Mouse (Mus musculus) cerebellum, adult 18-20 months (tissue): ENCODE measurements at regions not wholly inside any gene's neighbourhood (a gene's known extent, or its start where the extent isn't known, plus 50 kb on each side); places are given as distances from the start of the nearest gene placed in this dataset.
"Not testable (repeated sequence)": the region's sequence is repeated elsewhere in the genome, so short reads cannot be mapped to it uniquely, and the experiment has no call there.

Experiments
- DNase-seq, 2 experiments: peaks; one replicate each; pipeline ENCODE4 v3.0.0; 2021

DNA sequence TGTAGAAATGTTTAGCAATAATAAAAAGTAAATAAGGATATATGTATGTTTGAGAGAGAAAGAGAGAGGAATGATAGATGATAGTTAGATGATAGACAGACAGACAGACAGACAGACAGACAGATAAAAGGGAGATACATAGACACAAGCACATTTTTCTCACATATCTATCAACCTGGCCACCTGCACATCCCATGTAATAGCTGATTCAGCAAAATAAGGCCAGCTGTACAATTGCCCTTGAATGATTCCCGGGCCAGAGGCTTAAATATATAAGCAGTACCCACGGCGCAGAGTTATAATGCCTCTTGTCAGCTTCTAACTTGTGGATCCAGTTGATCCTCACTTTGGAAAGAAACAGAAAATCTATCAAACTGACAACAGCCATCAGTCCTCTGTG lies 178.5 kb downstream of the Tmem114 start:
- no peak for DNase-seq

DNA sequence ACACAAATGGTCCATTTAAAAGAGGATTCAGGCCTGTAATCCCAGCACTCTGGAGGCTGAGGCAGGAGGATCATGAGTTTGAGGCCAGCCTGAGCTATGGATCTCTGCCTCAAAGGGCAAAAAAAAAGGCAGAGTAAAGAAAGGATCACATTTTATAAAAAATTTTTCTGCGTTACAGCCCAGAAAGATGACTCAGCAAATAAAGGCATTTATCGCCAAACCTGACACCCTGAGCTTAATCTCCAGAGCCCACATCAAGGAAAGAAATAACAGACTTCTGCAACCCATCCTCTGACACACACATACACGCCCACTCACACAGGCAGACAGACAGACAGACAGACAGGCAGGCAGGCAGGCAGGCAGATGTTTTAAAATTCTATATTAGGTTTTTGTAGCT lies 179.3 kb downstream of the Tmem114 start:
- DNase-seq, result no peak

DNA sequence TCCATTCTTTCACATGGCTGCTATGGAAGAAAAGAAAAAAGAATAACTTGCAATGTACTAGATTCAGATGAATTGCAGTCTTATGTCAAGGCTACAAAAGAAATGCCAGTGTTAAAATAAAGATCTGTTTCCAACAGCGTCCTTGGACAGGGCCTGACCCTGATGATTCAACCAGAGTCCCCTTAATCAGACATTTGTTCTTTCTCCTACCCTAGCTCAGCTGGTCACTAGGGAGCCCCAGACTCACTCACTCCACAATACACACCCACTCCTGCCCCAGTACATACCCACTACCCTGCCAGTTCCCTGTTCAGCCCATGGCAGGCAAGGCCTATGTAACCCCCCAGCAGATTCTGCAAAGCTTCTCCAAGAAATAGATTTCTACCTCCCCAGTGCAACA lies 190.6 kb downstream of the Tmem114 start:
- no peak for DNase-seq

DNA sequence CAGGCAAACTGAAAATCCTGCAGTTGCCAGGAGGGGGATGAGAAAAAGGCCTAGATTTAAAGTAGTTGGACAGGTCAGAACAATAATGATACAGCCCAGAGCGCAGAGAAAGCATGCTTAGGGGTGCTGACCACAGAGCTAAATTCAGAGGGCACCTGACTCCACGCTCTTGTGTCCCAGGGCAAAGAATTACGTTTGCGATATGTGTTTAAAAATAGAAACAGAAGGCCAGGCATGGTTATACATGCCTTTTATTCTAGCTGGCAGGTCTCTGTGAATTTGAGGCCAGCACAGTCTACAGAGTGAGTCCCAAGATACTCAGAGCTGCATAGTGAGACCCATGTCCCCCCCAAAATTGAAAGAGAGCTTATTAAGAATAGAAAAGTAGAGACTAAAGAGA lies 192.9 kb downstream of the Tmem114 start:
- DNase-seq, result no peak

DNA sequence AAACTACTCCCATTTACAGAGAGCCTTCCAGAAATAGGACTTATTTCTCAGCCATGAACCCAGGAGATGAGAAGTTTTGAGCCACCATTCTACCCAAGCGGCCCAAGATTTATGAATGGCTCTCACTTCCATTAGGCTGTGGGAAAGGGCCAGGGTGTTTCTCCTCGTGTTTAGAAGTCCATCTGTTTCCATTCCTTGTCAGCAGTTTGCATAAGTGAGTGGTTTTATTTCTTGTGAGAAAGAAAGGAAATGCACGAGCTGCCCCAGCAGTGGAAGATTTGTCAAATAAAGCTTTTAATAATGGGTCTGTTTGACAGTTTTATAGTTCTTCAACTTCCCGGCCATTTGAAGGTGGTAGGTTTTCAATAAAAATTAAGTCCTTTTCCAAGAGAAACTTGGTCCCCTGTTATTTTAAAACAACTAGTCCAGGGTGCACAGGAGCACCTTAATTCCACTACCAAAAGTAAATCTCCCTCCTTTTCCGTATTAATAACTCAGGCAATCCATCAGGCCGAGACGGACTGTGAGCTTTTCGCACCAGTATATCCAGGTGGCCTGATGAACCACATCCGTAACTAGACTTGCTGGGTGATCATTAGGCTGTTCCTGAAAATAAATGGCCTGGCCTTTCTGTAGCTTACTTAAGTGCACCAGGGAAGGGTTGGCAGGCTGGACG lies 201.2 kb downstream of the Tmem114 start:
- DNase-seq, result no peak

DNA sequence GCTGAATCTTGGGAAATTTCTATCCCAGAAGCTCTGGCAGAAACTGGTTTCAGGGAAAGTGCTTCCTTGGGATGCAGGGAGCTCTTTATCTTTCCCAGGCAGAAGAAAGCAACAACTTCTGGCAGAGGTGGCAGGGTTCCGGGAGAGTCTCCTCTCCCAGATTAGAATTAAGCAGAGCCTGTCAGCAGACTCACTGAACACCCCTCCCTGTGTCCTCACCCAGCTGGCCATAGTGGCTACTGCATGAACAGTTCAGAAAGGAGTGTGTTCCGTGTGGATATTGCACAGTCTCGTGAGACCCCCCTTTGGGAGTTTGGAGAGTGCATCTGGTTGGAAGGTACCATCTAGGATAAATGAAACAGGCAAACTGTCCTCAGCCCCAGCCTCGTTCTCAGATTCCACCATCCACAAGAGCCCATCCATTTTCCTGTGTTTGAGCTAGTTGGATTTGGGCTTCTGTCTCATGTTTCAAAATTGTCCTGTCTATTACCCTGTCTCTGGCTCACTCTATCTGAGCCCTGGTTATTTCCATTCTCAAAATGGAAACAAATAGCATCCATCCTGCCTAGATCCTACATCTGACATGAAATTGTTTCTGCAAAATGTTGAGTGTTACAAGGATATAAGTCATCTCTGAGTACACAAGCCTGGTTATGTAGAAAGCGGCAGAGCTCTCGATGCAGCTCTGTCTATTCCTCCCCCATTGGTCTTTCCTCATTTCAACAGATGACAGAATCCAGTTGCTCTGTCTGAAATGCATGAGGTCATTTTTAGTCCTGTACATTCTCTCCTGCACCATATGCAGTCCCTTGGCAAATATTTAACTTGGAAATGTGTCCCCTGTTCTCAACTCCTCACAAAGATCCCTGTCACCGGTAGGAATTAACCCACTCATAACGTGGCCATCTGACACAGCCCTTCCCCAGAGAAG lies 216.4 kb downstream of the Tmem114 start:
- DNase-seq, result no peak

DNA sequence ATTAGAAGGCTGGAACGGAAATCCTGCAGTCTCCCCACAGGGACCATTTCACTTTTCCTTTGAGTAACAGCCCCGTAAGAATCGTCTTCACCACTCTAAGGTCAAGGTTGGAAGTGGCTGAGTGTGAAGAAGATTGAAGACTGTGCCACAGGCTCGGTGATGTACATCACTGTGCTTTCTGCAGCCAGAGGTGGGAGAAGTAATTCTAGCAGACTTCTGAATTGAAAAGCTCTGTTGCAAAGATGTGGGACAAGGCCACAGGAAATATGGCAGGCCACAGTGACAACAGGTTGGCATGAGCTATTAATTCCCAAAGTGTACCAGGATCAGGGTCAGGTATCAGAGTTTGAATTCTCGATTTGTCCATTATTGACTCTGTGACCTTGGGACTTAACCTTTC lies 219.9 kb downstream of the Tmem114 start:
- DNase-seq, result no peak

DNA sequence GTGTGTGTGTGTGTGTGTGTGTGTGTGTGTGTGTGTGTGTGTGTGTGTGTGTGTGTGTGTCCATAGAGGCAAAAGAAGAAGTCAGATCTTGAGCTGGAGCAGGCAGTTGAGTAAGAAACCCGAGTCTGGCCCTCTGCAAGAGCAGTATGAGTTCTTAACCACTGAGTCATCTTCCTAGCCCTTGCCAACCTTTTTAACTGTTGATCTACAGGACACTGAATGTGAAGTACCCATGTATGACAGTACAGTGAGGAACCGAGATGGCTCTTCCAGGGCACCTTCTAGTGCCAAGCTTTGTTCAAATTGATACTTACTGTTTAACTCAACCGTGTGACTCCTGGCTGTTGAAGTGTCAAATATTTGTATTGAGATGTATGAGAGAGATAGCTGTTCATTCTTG lies 223.6 kb downstream of the Tmem114 start:
- DNase-seq, result no peak

DNA sequence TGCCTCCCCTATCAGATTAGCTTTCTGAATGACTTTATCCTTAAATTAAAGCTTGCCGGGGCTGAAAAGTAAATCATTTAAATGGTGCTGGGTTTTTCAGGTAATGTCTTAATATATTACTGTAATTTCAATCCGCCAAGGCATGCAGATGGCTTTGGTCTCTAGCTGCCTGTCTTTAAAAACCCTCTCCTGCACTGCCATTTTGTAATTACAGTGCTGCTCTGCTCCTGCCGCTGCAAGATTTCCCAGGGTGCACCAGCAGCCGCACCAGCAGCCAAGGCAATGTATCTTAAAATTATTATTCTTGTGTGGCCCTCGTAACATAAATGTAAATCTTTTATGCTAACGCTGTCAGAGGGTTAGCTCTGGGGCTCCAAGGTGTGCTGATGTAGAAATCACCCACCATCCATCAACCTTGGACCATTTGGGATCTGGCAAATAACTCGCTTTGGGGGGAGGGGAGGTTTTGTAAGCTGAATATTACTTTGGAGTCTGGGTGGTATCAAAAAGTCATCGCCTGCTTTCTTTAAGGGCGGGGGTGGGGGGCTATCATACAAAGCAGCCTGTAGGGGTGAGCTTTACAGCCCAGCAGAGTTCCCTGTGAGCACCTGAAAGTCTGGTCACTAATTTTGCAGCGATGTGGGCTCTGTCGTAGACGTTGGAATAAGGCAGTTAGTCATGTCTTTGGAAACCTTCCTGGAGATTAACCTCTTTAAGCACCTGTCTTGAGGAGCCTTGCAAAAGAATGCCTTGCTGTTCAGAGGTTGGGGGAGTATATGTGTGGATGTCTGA lies 226.0 kb downstream of the Tmem114 start:
- no peak for DNase-seq

DNA sequence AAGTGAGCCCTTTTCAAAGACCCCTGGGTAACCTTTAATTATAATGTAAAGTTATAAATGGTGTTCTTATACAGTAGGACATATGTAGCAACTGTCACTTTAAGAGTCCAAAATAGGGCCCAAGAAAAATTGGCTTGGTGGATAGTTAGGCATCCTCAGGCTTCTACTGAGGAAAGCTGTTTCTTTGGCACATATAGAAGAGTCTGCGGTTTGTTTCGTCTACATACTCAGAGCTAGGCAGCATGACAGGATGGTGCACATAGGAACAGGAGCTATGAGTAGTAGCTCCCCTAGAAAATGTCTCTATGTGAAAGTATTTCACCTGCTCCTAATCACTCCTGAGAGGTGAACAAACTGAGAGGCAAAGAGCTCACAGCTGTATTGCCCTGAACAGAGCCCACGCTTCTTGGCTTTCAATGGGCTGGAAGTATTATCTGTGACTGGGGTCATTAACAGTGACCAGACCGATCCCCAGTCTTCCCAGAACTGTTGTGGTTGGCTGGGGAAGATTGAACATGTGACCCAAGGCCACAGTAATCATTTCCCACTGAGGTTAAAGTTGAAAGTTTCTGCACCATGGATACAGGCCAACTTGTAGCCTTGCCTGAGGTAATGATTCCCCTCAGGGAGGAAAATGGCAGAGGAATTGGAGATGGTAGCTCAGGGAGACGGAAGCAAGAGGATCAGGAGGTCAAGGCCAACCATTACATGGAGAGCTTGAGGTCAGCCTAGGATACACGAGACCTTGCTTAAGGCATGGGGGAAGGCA lies 235.3 kb downstream of the Tmem114 start:
- no peak for DNase-seq

DNA sequence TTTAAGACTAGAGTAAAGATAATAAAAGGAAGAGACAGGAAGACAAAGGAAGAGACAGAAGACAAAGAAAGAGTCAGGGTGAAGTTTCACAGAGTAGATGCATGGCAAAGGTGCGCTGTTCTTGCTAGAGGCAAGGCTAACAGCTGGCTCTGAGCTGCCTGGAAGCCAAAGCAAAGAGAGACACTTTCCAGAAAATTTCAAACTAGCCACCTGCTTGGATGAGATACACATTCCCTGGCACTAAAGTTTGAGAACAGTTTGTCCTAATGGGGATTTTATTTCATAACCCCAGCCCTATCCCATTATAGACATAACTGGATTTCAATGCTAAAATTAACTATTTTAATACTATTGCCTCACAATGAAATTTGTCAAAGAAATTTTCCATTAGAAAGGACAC lies 235.9 kb downstream of the Tmem114 start:
- no peak for DNase-seq

DNA sequence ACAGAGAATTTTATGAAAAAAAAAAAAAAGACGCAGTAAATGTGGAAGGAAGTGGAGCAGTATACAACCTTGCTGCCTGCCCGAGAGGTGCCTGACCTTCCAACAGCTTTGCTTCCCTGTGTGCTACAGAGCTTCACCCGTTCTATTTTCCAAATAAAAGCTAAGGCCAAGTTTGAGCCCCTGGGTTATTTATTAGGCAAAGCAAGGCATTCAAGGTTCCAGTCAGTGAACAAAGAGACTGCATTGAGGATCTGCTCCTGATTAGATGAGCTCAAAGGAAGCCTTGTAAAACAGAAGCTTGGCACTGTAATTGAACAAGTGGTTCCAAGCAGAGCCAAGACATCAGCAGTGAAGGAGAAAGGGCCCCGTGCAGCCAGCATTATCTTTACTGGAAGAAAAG lies 236.4 kb downstream of the Tmem114 start:
- DNase-seq, result no peak

DNA sequence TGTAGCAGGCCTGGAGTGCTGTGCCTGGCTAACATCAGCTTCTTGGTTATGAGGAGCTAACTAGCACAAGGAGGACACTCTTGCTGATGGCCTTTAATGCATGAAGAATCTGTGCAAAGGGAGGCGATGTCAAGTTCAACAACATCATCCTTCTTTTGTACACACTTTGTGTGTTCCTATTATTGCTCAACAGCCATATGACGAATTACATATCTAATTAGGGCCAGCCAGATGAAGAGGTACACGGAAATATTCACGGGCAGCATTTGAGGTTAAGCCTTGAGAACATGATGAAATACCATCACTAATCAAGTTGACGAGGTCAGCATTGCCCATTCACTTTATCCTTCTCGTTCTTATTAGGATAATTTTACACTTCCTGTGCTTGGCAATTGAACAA lies 240.2 kb downstream of the Tmem114 start:
- DNase-seq, result no peak

DNA sequence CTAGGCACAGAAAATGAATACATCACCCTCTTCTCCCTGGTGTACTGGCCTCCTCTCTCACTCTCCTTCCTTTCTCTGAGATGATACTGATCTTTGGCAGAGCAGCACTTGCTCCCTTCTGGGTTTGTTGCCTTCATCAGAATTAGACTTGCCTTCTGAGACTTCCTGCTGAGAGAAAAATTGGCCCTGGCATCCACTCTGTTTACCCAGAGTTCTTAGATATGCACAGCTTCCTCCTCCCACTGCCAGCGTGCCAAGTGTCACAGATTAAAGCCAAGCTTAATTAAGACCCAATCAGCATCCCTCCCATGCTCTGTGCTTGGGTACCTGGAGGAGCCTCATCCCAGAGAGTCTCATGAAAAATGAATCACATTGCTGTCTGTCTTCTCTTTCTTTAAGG lies 246.0 kb downstream of the Tmem114 start:
- peak; percentile 41 to 48 for DNase-seq

DNA sequence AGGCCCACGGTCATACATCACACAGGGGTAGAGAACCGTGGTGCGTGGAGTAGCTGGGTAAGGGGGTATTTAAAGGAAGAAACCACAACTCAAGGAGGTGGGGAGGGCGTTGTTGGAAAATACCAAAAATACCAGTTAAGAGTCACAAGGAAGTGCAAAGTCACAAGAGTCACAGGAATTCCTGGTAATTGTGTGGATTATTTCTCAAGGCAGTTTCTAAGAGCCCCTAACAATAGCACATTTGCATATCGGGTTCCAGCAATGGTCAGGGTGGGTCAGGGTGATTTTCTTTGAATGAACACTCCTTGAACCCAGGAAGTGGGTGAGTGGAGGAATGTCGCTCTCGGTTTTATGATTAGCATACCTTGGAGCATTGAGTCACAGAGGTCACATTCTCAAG lies 247.7 kb downstream of the Tmem114 start:
- DNase-seq, result not testable (repeated sequence)

DNA sequence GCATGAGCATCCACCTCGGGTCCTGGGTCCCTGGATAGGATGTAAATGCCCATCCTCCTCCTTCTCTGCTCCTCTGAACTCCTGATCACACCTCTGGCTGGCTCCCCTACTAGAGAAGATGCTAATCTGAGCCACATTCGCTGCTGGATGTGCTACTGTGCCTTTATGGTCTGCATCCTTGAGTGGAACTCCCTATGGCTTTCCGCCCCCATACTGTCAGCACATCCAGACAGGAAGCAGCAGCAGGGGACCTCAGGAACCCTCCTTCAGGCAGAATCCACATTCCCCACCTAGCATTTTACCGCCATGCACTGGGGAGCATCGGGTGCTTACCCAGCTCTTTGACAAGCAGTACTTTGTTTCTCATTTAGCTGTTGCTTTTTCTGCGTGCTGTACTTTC lies 248.8 kb downstream of the Tmem114 start:
- DNase-seq, result no peak
